Mouse (Mus musculus) forebrain, embryonic 14.5 days (tissue): Measurements from ENCODE around the gene Map2k2. TPM values are rescaled to one million over a fixed set of nuclear protein-coding genes. Genes with fewer than 3 reads are reported as not detected.
A peak's percentile ranks its signal among the peaks of the same experiment; 100 is the strongest.
"Not testable (repeated sequence)": the region's sequence is repeated elsewhere in the genome, so short reads cannot be mapped to it uniquely, and the experiment has no call there.

Source experiments
- ATAC-seq: fragments of 200-750 bp; cut with Nextera tagmentation; 2 replicates; pipeline ENCODE4 v1.8.0; 2017; ENCODE audit warnings: mild to moderate bottlenecking, moderate library complexity
- DNase-seq: peaks from one replicate; pipeline ENCODE4 v3.0.0-alpha.2; 2015; ENCODE audit warnings: low spot score
- H3K27ac ChIP-seq: fragments of 300-500 bp; sonication (generic); 2 replicates; pipeline ENCODE4 v1.5.1; 2014; ENCODE audit warnings: low read depth, mild to moderate bottlenecking, control low read depth, low read length, moderate library complexity
- H3K27me3 ChIP-seq: fragments of 300-500 bp; sonication (generic); replicated peaks from 2 replicates; pipeline ENCODE4 v1.6.1; 2014; ENCODE audit warnings: low read length, control low read depth, mixed read lengths; ENCODE audit not compliant: control insufficient read depth, insufficient read depth
- H3K36me3 ChIP-seq: fragments of 300-500 bp; sonication (generic); 2 replicates; pipeline ENCODE4 v1.6.1; 2014; ENCODE audit warnings: low read length, control low read depth; ENCODE audit not compliant: control insufficient read depth, insufficient read depth
- H3K4me1 ChIP-seq: fragments of 300-500 bp; sonication (generic); 2 replicates; pipeline ENCODE4 v1.6.1; 2014; ENCODE audit warnings: antibody characterized with exemption, low read length, control low read depth; ENCODE audit not compliant: control insufficient read depth, insufficient read depth
- H3K4me2 ChIP-seq: fragments of 300-500 bp; sonication (generic); 2 replicates; pipeline ENCODE4 v1.6.1; 2014; ENCODE audit warnings: mild to moderate bottlenecking, control low read depth, low read length
- H3K4me3 ChIP-seq: fragments of 300-500 bp; sonication (generic); 2 replicates; pipeline ENCODE4 v1.5.1; 2014; ENCODE audit warnings: low read depth, low read length, control low read depth
- H3K9ac ChIP-seq: fragments of 300-500 bp; sonication (generic); 2 replicates; pipeline ENCODE4 v1.6.1; 2014; ENCODE audit warnings: mild to moderate bottlenecking, low read length, control low read depth, moderate library complexity
- H3K9me3 ChIP-seq: fragments of 300-500 bp; sonication (generic); replicated peaks from 2 replicates; pipeline ENCODE4 v1.6.1; 2016; ENCODE audit warnings: low read length, control low read depth, mixed read lengths; ENCODE audit not compliant: control insufficient read depth
- WGBS: fragments of 180-500 bp; shearing (Covaris S2); extraction: QIAGEN DNeasy Blood & Tissue Kit; methylation state at CpG from one replicate; pipeline ENCODE4 v1.1.7; 2014; 5-methylcytosine and 5-hydroxymethylcytosine counted together
- polyA plus RNA-seq: library from polyadenylated mRNA; unstranded; fragments of >200 nt; fragmentation: Nextera tagmentation; extraction: Ambion mirVana; gene quantifications from 2 replicates; pipeline ENCODE4 v1.2.1, GENCODE M21; 2014

Map2k2 gene
- polyA plus RNA-seq, 1 experiment from 2014 or later: 180 TPM

DNA sequence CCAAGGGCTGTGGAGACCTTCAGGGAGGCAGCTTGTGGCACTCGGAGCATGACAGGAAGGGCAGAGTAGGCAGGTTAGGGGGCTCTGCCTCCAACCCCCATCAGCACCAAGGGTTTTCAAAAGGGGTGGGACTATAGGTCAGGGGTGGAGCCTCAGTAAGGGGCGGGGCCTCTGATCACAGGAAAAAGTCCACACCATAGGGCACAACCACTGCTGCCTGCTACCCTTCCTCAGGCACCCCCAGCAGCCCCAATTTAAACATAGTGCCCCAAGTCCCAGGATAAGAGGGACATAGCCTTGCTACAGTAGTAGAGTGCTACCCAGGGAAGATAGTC is 56.6 kb downstream of the Map2k2 start:
- Histone ChIP-seq H3K4me3 (no peak overlapping the region), H3K9me3 (no peaks in the 10 kb centered on the region), H3K36me3 (peaks cover 64% of the 10 kb centered on the region), H3K27me3 (no peaks in the 10 kb centered on the region), H3K4me1 (peaks cover 7% of the 10 kb centered on the region), H3K27ac (no peak overlapping the region), H3K9ac (no peak overlapping the region), H3K4me2 (no peak overlapping the region)
- ATAC-seq: no peak
- WGBS: 58% methylated on average over 2 of the region's 2 CpGs
- no peak for DNase-seq

- H3K27ac ChIP-seq: no peak overlapping the region
Observed at GRCm38 (mm10) chr10:81165118-81165517, 59.4 kb downstream of the Map2k2 start.

DNA sequence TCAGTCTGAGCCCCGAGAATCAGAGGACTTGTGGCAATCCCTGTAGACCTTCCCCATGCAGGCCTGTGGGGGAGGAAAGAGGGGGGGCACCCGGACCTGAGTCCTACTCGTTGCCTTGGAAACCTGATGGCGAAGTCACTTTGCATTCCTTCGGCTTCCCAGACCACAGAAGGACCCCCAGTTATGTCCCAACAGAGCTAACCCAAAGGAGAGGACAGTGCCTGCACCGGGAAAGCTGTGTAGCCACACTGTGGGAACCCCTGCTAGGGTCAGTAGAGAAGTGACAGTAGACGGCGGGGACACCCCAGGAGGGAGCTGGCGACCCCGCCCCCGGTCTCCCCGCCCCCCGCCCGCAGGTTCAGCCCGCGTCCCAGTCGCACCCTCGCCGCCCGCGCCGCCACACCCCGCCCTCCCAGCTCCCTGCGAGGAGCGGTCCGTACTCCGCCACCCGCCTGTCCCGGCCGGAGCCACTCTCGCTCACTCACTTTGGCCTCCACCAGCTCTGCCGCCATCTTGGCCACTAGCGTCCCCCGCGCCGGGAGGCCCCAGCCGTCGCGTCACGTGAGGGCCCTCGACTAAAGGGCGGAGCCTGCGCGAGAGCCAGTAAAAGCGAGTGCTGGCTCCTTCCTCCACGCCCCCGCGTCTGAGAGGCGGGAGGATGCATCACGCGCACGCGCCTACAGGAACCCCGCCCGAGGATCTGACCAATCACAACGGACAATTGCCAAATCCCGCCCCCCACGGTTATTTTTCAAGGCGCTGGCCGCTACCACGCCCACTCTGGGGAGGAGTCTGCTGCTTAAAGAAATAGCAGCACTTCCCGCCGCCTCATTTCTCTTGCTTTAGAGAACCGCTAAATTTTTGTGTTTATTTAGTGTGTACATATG is 61.7 kb downstream of the Map2k2 start, which contains the start of gene Pias4:
TSS of gene Pias4 (minus strand) at position 724 of the 887 bp plus-strand sequence.
- ATAC-seq: peak; percentile 90

More at GRCm38 (mm10) chr10:81165118-81165517, 59.4 kb downstream of the Map2k2 start:
- Histone ChIP-seq H3K9ac (no peak overlapping the region), H3K36me3 (peaks cover 38% of the 10 kb centered on the region), H3K9me3 (no peaks in the 10 kb centered on the region), H3K4me1 (peaks cover 13% of the 10 kb centered on the region), H3K4me2 (no peak overlapping the region), H3K27me3 (no peaks in the 10 kb centered on the region), H3K4me3 (no peak overlapping the region)
- DNase-seq (no peak), ATAC-seq (no peak)
- WGBS: 90% methylated on average over 8 of the region's 8 CpGs

DNA sequence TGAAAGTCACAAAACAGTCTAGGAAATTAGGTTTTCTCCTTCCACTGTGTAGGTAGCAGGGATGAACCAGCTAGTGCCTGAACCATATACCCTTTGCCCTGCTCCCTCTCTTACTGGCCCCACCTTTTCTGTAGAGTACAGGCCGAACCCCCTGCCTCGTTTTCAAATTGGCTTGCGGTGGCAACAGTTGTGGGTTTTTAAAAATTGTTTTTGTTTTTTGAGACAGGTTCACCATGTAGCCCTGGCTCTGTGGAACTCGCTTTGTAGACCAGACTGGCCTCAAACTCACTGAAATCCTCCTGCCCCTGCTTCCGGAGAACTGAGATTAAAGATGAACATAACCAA is 62.3 kb downstream of the Map2k2 start:
- ATAC-seq (peak; percentile 67), DNase-seq (no peak)
- WGBS: 9% methylated on average over 5 of the region's 5 CpGs
- peak overlapping the region; percentile 72 for H3K27ac ChIP-seq
- peaks cover 13% of the 10 kb centered on the region for H3K4me1 ChIP-seq
- H3K36me3 ChIP-seq: peaks cover 11% of the 10 kb centered on the region
- no peaks in the 10 kb centered on the region for H3K27me3 ChIP-seq
- no peaks in the 10 kb centered on the region for H3K9me3 ChIP-seq
- peak overlapping the region; percentile 69 for H3K4me2 ChIP-seq
- peak overlapping the region; percentile 64 for H3K9ac ChIP-seq
- H3K4me3 ChIP-seq: peak overlapping the region; percentile 80

More for the DNA sequence above, 61.7 kb downstream of the Map2k2 start, which contains the start of gene Pias4:
- Histone ChIP-seq H3K36me3 (peaks cover 15% of the 10 kb centered on the region), H3K9ac (peak within 1 kb of the TSS; percentile 74), H3K4me3 (peak within 1 kb of the TSS; percentile 80), H3K9me3 (no peaks in the 10 kb centered on the region), H3K27me3 (no peaks in the 10 kb centered on the region), H3K4me1 (peaks cover 13% of the 10 kb centered on the region), H3K4me2 (peak within 1 kb of the TSS; percentile 93), H3K27ac (peak within 1 kb of the TSS; percentile 72)
- WGBS: under 1% methylated on average over 61 of the region's 64 CpGs
- peak; percentile 100 for DNase-seq

GRCm38 (mm10) chr10:81168521-81169244 is 63.0 kb downstream of the Map2k2 start:
- peak; percentile 85 for DNase-seq
- peaks cover 17% of the 10 kb centered on the region for H3K4me1 ChIP-seq
- peaks cover 4% of the 10 kb centered on the region for H3K36me3 ChIP-seq
- peak; percentile 57 for ATAC-seq
- WGBS: 3% methylated on average over 29 of the region's 29 CpGs
- H3K4me3 ChIP-seq: peak overlapping the region; percentile 80
- H3K27ac ChIP-seq: peak overlapping the region; percentile 72
- no peaks in the 10 kb centered on the region for H3K9me3 ChIP-seq
- H3K4me2 ChIP-seq: peak overlapping the region; percentile 69
- H3K27me3 ChIP-seq: no peaks in the 10 kb centered on the region
- peak overlapping the region; percentile 64 for H3K9ac ChIP-seq

GRCm38 (mm10) chr10:81169411-81169900 is 63.7 kb downstream of the Map2k2 start:
- H3K4me3 ChIP-seq, H3K36me3 ChIP-seq, H3K9ac ChIP-seq, H3K27me3 ChIP-seq, ATAC-seq, H3K4me2 ChIP-seq, H3K27ac ChIP-seq, DNase-seq, H3K9me3 ChIP-seq: not testable (repeated sequence)
- 61% methylated on average over 7 of the region's 14 CpGs for WGBS
- H3K4me1 ChIP-seq: peaks cover 23% of the 10 kb centered on the region

- peaks cover 8% of the 10 kb centered on the region for H3K36me3 ChIP-seq
- no peak overlapping the region for H3K4me3 ChIP-seq
- peak; percentile 90 for DNase-seq
- H3K27me3 ChIP-seq: no peaks in the 10 kb centered on the region
- H3K4me2 ChIP-seq: peak overlapping the region; percentile 39
- 5% methylated on average over 21 of the region's 21 CpGs for WGBS
- peak overlapping the region; percentile 77 for H3K27ac ChIP-seq
- H3K9ac ChIP-seq: peak overlapping the region; percentile 44
- H3K9me3 ChIP-seq: no peaks in the 10 kb centered on the region
- ATAC-seq: peak; percentile 25; the same call in 1 of the 2 replicates
- H3K4me1 ChIP-seq: peaks cover 28% of the 10 kb centered on the region
Observed at GRCm38 (mm10) chr10:81173132-81173531, 67.4 kb downstream of the Map2k2 start.

- DNase-seq (peak; percentile 92), ATAC-seq (peak; percentile 62)
- H3K27me3 ChIP-seq: no peaks in the 10 kb centered on the region
- peak overlapping the region; percentile 66 for H3K9ac ChIP-seq
- WGBS: 3% methylated on average over 29 of the region's 29 CpGs
- H3K36me3 ChIP-seq: peaks cover 25% of the 10 kb centered on the region
- peak overlapping the region; percentile 36 for H3K4me3 ChIP-seq
- H3K4me1 ChIP-seq: peaks cover 25% of the 10 kb centered on the region
- peak overlapping the region; percentile 66 for H3K4me2 ChIP-seq
- H3K27ac ChIP-seq: peak overlapping the region; percentile 93
- no peaks in the 10 kb centered on the region for H3K9me3 ChIP-seq
Observed at GRCm38 (mm10) chr10:81174617-81175344, 69.1 kb downstream of the Map2k2 start.
